Mouse (Mus musculus) CH12.LX (cell line): ENCODE results near the gene Nexn. TPM values are rescaled to one million over a fixed set of nuclear protein-coding genes. Genes with fewer than 3 reads are reported as not detected.

Experiments
- DNase-seq: peaks from one replicate; pipeline ENCODE4 v3.0.0-alpha.2; 2013; ENCODE audit errors: extremely low read depth
- H3K27ac ChIP-seq: 2 replicates; pipeline ENCODE4 v1.5.1; 2012; ENCODE audit warnings: low read depth, mild to moderate bottlenecking, control low read depth, moderate library complexity; ENCODE audit not compliant: insufficient read depth
- H3K27me3 ChIP-seq: replicated peaks from 2 replicates; pipeline ENCODE3; 2012; ENCODE audit warnings: inconsistent platforms
- H3K36me3 ChIP-seq, 2 experiments: replicated peaks in 1 of 2; 2 replicates each; pipeline versions ENCODE3 to v1.6.1; 2012; ENCODE audit warnings: inconsistent platforms in 1 of 2, low read length in 1 of 2, mild to moderate bottlenecking in 1 of 2, mixed read lengths in 1 of 2, moderate library complexity in 1 of 2; ENCODE audit not compliant: control insufficient read depth in 1 of 2, insufficient read depth in 1 of 2
- H3K4me1 ChIP-seq, 2 experiments: 2 replicates each; pipeline ENCODE4 v1.6.1; 2012; ENCODE audit warnings: inconsistent platforms in 1 of 2, moderate library complexity in 1 of 2; ENCODE audit not compliant: insufficient read depth in 2 of 2, control insufficient read depth in 1 of 2
- H3K4me2 ChIP-seq: 2 replicates; pipeline ENCODE4 v1.6.1; 2012; ENCODE audit warnings: low read depth, mild to moderate bottlenecking, control low read depth; ENCODE audit not compliant: poor library complexity, insufficient read depth, severe bottlenecking
- H3K4me3 ChIP-seq, 3 experiments: fragments of 150-350 bp in 1 of 3; sonication (generic) in 1 of 3; replicated peaks in 1 of 3; 2 replicates each; pipeline versions ENCODE3 to v1.5.1; 2011 to 2012; ENCODE audit warnings: low read depth in 2 of 3, low read length in 2 of 3, mild to moderate bottlenecking in 2 of 3, moderate library complexity in 2 of 3, control low read depth in 1 of 3, improper control_type of control experiment in 1 of 3, inconsistent platforms in 1 of 3, mixed read lengths in 1 of 3; ENCODE audit not compliant: poor library complexity in 1 of 3
- H3K79me2 ChIP-seq: replicated peaks from 2 replicates; pipeline ENCODE4 v1.6.1; 2012; ENCODE audit warnings: mild to moderate bottlenecking, moderate library complexity; ENCODE audit not compliant: control insufficient read depth, poor library complexity, insufficient read depth, severe bottlenecking; ENCODE audit errors: extremely low read depth
- H3K9ac ChIP-seq: 2 replicates; pipeline ENCODE4 v1.6.1; 2012; ENCODE audit warnings: low read depth, mild to moderate bottlenecking, control low read depth, moderate library complexity; ENCODE audit not compliant: insufficient read depth
- H3K9me3 ChIP-seq: replicated peaks from 2 replicates; pipeline ENCODE3; 2012; ENCODE audit warnings: low read length, inconsistent platforms, mixed read lengths
- BHLHE40 ChIP-seq: IDR thresholded peaks from 2 replicates; pipeline ENCODE4 v1.6.1; 2011; ENCODE audit warnings: mild to moderate bottlenecking, low read depth, low read length, improper control_type of control experiment
- CHD2 ChIP-seq: IDR thresholded peaks from 2 replicates; pipeline ENCODE4 v1.6.1; 2011; ENCODE audit warnings: low read length, improper control_type of control experiment
- CTCF ChIP-seq, 2 experiments: IDR thresholded peaks in 1 of 2; conservative IDR thresholded peaks in 1 of 2; 2 replicates each; pipeline ENCODE4 v1.5.1; 2011 to 2012; ENCODE audit warnings: low read depth in 2 of 2, low read length in 2 of 2, improper control_type of control experiment in 1 of 2, inconsistent platforms in 1 of 2, mild to moderate bottlenecking in 1 of 2, moderate library complexity in 1 of 2
- ELF1 ChIP-seq: IDR thresholded peaks from 2 replicates; pipeline ENCODE4 v1.6.1; 2014; ENCODE audit warnings: low read depth, mild to moderate bottlenecking, inconsistent platforms, low read length, improper control_type of control experiment
- HCFC1 ChIP-seq: IDR thresholded peaks from 2 replicates; pipeline ENCODE4 v1.6.1; 2012; ENCODE audit warnings: low read depth, mild to moderate bottlenecking, inconsistent platforms, low read length, improper control_type of control experiment
- JUN ChIP-seq: IDR thresholded peaks from 2 replicates; pipeline ENCODE4 v1.6.1; 2011; ENCODE audit warnings: low read depth, mild to moderate bottlenecking, low read length, improper control_type of control experiment, moderate library complexity; ENCODE audit not compliant: insufficient read depth
- JUND ChIP-seq: conservative IDR thresholded peaks from 2 replicates; pipeline ENCODE4 v1.6.1; 2011; ENCODE audit warnings: low read depth, low read length, improper control_type of control experiment
- KAT2A ChIP-seq: IDR thresholded peaks from 2 replicates; pipeline ENCODE4 v1.6.1; 2012; ENCODE audit warnings: low read length, improper control_type of control experiment, inconsistent platforms; ENCODE audit not compliant: insufficient replicate concordance
- MAFK ChIP-seq: IDR thresholded peaks from 2 replicates; pipeline ENCODE4 v1.6.1; 2011; ENCODE audit warnings: low read length, improper control_type of control experiment; ENCODE audit not compliant: insufficient replicate concordance
- MAZ ChIP-seq: IDR thresholded peaks from 2 replicates; pipeline ENCODE4 v1.6.1; 2012; ENCODE audit warnings: low read depth, mild to moderate bottlenecking, inconsistent platforms, low read length, improper control_type of control experiment, moderate library complexity
- MXI1 ChIP-seq: IDR thresholded peaks from 2 replicates; pipeline ENCODE4 v1.6.1; 2011; ENCODE audit warnings: mild to moderate bottlenecking, low read depth, low read length, improper control_type of control experiment
- POLR2A ChIP-seq: IDR thresholded peaks from 2 replicates; pipeline ENCODE4 v1.6.1; 2011; ENCODE audit warnings: low read depth, mild to moderate bottlenecking, improper control_type of control experiment, low read length
- POLR2AphosphoS2 ChIP-seq: IDR thresholded peaks from 2 replicates; pipeline ENCODE4 v1.6.1; 2011; ENCODE audit warnings: low read depth, low read length, improper control_type of control experiment
- SMC3 ChIP-seq: IDR thresholded peaks from 2 replicates; pipeline ENCODE4 v1.6.1; 2011; ENCODE audit warnings: low read depth, low read length, improper control_type of control experiment
- TCF12 ChIP-seq: IDR thresholded peaks from 2 replicates; pipeline ENCODE4 v1.6.1; 2014; ENCODE audit warnings: low read depth, mild to moderate bottlenecking, inconsistent platforms, low read length, improper control_type of control experiment
- UBTF ChIP-seq: IDR thresholded peaks from 2 replicates; pipeline ENCODE4 v1.6.1; 2012; ENCODE audit warnings: low read depth, mild to moderate bottlenecking, inconsistent platforms, low read length, improper control_type of control experiment, moderate library complexity
- USF1 ChIP-seq: IDR thresholded peaks from 2 replicates; pipeline ENCODE4 v1.6.1; 2014; ENCODE audit warnings: low read depth, mild to moderate bottlenecking, inconsistent platforms, low read length, improper control_type of control experiment
- ZC3H11A ChIP-seq: IDR thresholded peaks from 2 replicates; pipeline ENCODE4 v1.6.1; 2012; ENCODE audit warnings: low read depth, mild to moderate bottlenecking, inconsistent platforms, low read length, improper control_type of control experiment
- ZKSCAN1 ChIP-seq: IDR thresholded peaks from 2 replicates; pipeline ENCODE4 v1.6.1; 2012; ENCODE audit warnings: low read depth, inconsistent platforms, low read length, improper control_type of control experiment, borderline replicate concordance
- ZMIZ1 ChIP-seq: IDR thresholded peaks from 2 replicates; pipeline ENCODE4 v1.6.1; 2012; ENCODE audit warnings: low read depth, mild to moderate bottlenecking, inconsistent platforms, low read length, improper control_type of control experiment
- dilution Hi-C: fragments of 300-500 bp; cut with MboI; formaldehyde crosslinking; loops from 2 replicates; pipeline ENCODE4 v1.14.3; 2020; ENCODE audit warnings: low sequenced_read_pairs; ENCODE audit not compliant: extremely low pct_unique_long_range_greater_than_20kb, extremely low pct_ligation_motif_present
- in situ Hi-C: fragments of 300-500 bp; cut with MboI; formaldehyde crosslinking; loops from 3 replicates; pipeline ENCODE4 v1.14.3; 2019; ENCODE audit warnings: low sequenced_read_pairs, low pct_ligation_motif_present, low pct_unique_long_range_greater_than_20kb, mixed read lengths
- polyA plus RNA-seq: library from polyadenylated mRNA; unstranded; fragments of >175 nt; gene quantifications from 2 replicates; pipeline ENCODE4 v1.2.1, GENCODE M21; 2012; ENCODE audit warnings: low read depth; ENCODE audit not compliant: insufficient read length
- total RNA-seq, 2 experiments: library from RNA; depleted of rRNA; stranded (reverse); fragments of 300-350 nt in 1 of 2; fragments of >200 nt in 1 of 2; gene quantifications; 2 replicates each; pipeline ENCODE4 v1.2.3; 2012 to 2014

Nexn gene
- total and polyA plus RNA-seq, 3 experiments: 0.08 to 0.17 TPM; not detected in 1

DNA sequence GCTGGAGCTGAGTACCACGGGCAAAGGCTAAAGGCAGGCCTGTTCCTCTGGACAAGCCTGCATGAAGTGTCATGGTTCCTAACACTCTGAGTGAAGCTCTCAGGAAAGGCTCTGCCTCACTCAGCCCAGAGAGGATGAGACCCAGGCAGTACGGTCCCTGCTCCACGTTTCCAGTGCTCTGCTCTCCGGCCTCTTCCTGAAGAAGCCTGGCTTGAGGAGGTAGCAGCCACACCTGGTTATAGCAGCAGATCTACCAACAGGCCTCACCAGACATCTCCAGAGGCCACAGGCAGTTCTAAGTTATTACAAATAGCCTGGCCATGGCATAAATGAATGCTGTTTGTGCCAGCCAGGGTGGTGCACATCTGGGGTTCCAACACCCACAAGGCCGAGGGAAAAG, 22.1 kb upstream of the Nexn start:
- H3K27me3 ChIP-seq: no peaks in the 10 kb centered on the region
- dilution Hi-C loops (no loop called here), in situ Hi-C loops (no loop called here)

GRCm38 (mm10) chr3:152287810-152288209, 21.7 kb upstream of the Nexn start:
- H3K4me3 ChIP-seq: no peak overlapping the region
- H3K27ac ChIP-seq: no peak overlapping the region
- H3K36me3 ChIP-seq: peaks cover 64 to 87% of the 10 kb centered on the region in 2 experiments
- H3K79me2 ChIP-seq: no peaks in the 10 kb centered on the region
- H3K27me3 ChIP-seq: no peaks in the 10 kb centered on the region
- H3K9me3 ChIP-seq: no peaks in the 10 kb centered on the region
- in situ Hi-C loops (no loop called here), dilution Hi-C loops (no loop called here)
- DNase-seq: peak; percentile 23
- no peaks in the 10 kb centered on the region for H3K4me1 ChIP-seq
- no peak overlapping the region for H3K4me2 ChIP-seq
- H3K9ac ChIP-seq: no peak overlapping the region
- TF ChIP-seq CTCF (conservative IDR thresholded peaks at IDR 0.05 in 1 of 2, IDR thresholded peaks at IDR 0.05 in 1 of 2; ENCODE audit: low read depth in 2 of 2, low read length in 2 of 2) (peak; percentile 15 to 55; a peak in 2 of 4 replicates), SMC3 (peak; percentile 21), MAZ (no peak)

More for the DNA sequence above, 22.1 kb upstream of the Nexn start:
- no peak for TF ChIP-seq USF1
- no peak for TF ChIP-seq SMC3
- TF ChIP-seq POLR2A: no peak
- no peak for TF ChIP-seq JUND
- TF ChIP-seq BHLHE40: no peak
- TF ChIP-seq CHD2: no peak
- TF ChIP-seq POLR2AphosphoS2: no peak
- no peak for TF ChIP-seq JUN
- no peak for TF ChIP-seq KAT2A
- no peak for TF ChIP-seq HCFC1
- no peak for TF ChIP-seq UBTF
- no peak for TF ChIP-seq ZKSCAN1
- no peak for TF ChIP-seq ELF1
- TF ChIP-seq MAZ: no peak
- no peak for TF ChIP-seq ZC3H11A
- TF ChIP-seq MXI1: no peak
- TF ChIP-seq MAFK: no peak
- no peak for TF ChIP-seq ZMIZ1
- TF ChIP-seq TCF12: no peak
- no peak for DNase-seq
- Histone ChIP-seq H3K36me3 (peaks cover 60 to 87% of the 10 kb centered on the region in 2 experiments), H3K9me3 (no peaks in the 10 kb centered on the region), H3K27ac (no peak overlapping the region), H3K4me3 (no peak overlapping the region), H3K9ac (no peak overlapping the region), H3K4me1 (no peaks in the 10 kb centered on the region), H3K4me2 (no peak overlapping the region), H3K79me2 (no peaks in the 10 kb centered on the region)
